Mouse (Mus musculus) kidney, adult 18-20 months (tissue): ENCODE results near the gene Vcpkmt.
"Not testable (repeated sequence)": the region's sequence is repeated elsewhere in the genome, so short reads cannot be mapped to it uniquely, and the experiment has no call there.

Experiments
- DNase-seq: peaks from one replicate; pipeline ENCODE4 v3.0.0; 2021

Gene Vcpkmt

DNA sequence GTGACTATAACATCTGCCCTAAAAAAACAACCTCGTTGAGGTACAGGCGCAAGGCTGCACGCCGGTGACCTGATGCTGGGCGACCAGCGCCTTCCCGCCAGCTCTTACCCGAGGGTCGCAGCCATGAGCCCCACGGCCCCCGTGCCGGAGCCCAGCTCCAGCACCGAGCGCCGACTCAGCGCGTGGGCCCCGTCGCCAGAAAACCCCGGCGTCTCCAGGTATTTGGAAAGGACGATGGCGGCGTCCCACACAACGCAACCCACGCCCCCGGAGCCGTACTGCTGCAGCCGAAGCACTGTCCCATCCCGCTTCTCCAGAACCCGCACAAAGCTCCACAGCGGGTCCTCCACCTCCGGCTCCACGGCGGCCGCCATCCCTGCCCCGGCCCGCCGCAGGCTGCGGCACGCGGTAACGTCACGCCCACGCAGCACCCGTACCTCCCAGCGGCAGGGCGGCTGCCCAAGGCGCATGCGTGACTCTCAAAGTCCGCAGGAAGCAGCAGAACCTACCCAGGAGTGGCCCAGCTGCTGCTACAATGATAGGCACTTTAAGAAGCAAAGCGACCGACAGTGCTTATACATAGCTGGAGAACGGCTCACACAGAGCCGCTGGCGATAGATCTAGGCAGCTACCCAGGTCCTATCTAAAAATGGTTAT is at the start of gene Vcpkmt:
Vcpkmt (minus strand) TSS at position 416 of the 657 bp plus-strand sequence.
- peak; percentile 86 for DNase-seq

DNA sequence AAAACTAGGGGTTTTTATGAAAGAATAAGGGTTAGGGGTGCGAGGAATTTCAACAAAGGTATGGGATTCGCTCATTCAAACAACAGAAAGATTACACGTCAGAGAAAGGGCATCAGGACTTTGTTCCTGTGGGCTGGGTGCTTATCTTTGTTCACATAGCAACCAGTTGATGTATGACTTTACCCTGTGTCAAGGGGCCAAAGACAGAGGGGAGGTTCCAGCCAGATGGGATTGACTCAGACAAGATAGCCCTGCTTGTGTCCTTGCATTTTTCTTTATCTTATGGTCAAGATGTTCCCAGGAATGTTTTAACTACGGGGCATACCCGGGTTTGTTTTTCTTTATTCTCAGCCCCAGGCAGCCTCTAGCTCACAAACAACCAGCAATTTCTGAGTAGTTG is 35.8 kb upstream of the Vcpkmt start:
- DNase-seq = not testable (repeated sequence)

DNA sequence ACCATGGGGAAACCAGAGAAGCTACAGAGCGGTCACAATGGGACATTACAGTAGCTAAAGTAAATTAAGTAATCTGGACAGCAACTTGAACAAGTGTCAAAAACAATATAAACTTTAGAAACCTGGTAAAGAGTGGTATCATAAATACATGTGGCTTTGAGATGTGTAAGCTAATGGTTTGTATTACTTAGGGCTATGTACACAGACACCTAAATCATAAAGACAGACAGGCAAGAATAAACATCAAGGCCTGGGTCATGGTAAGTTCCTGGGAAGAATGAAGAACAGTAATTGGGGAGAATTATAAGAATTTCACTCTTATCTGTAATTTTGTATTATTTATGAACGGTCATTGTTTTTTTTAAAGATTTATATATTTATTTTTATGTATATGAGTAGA is 21.5 kb upstream of the Vcpkmt start:
- no peak for DNase-seq

DNA sequence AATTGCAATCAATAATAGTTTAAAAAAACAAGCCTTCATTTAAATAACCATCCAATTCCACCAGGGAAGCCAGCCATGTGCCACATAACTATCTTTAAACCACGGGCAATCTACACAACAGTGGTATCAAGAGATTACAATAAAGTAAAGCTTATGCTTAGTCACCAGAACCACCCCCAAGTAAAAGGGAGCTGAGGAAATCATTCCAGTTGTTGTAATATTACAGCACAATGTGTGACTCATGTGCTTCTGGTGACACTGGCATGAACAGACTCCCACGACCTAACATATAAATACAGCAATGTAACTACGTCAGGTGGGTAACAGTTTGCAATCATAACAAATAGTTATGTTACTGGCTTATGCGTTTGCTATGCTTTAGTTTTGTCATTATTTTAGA is 14.6 kb upstream of the Vcpkmt start:
- DNase-seq = no peak

DNA sequence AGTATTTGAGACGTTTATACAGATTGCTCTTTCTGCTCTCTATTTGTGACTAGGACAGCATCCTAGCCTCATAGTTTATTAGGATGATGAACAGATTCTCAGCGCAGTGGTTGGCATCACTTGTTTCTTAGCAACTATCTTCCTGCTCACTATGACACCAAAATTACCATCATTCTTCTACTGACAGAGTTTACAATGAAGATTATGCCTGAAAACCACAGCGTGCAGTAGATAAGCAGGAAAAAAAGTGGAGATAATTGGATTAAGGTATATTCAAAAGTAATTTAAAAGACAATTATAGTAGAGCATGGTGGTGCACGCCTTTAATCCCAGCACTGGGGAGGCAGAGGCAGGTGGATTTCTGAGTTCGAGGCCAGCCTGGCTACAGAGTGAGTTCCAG is 10.3 kb upstream of the Vcpkmt start:
- no peak for DNase-seq

DNA sequence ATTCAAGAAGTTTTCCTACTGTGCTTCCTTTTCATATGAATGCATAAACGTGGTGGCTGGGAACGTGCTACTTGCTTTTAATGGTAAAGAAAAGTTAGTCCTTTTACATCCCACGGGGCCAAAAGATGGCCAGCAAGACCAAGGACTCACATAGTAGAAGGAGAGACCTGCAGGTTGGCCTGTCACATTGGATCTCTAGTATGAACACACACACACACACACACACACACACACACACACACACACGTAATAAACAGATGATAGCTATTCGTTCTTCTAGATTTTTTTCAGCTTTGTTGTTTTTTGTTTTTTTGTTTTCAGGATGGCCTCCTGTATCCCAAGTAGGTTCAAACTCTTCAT is 422 bp upstream of the Vcpkmt start:
- no peak for DNase-seq

DNA sequence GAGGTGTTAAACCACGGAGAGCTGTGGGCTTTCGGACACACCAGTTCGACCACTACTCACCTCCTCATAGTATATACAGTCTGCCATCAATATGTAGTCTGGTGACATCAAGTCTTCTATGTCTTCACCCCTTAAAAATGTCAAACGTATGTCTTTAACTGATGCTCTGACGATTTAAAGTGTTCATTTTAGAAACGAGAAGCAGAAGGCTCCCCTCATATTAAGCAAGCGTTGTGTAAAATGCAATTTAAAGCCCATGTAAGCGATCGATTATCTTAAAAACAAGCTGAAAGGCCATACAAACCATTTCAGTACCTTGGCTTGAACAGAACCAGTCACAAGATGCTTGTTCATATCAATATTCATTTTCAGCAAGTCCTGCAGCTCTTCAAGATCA is 614 bp downstream of the Vcpkmt start:
- DNase-seq = no peak

DNA sequence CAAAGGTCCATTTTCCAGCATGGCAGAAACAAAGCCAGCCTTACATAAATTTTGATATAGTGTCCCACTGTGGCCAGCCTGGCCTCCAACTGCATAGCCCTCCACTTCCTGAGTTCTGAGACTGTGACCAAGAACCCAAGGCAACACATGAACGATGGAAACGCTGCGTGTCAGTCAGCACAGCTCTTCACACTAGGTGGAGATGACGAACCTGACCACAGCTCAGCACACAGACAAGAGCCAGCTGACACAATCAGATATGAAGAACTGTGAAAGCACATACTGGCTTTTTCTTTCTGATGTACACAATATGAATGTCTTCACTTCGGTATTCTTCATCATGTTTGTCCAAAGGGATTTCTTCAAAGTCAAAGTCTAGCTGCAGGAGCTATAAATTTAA is 3.2 kb downstream of the Vcpkmt start:
- DNase-seq = no peak

DNA sequence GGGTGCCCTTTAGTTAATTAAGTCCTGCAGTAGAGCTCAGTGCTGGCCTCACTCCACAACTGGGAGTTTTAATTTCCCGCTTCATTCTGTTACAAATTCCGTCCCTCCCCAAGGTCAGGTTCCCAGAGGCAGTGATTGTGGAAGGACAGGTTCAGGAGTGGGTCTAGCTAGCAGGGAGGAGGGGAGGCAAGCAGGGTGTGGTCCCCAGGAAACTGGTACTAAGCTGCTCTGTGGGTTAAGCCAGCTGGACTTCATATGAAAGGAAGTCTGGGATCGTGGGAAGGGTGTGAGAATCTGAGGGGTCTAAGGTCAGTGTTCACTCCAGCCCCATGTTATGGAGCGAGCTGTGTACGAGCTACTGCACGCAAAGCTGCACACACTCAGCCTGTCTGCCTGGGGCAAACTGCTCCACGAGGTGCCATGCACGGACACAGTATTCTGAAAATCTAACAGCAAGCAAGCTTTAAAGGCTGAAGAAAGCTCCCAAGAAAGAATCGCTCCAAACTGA is 6.7 kb downstream of the Vcpkmt start:
- peak; percentile 17 for DNase-seq

DNA sequence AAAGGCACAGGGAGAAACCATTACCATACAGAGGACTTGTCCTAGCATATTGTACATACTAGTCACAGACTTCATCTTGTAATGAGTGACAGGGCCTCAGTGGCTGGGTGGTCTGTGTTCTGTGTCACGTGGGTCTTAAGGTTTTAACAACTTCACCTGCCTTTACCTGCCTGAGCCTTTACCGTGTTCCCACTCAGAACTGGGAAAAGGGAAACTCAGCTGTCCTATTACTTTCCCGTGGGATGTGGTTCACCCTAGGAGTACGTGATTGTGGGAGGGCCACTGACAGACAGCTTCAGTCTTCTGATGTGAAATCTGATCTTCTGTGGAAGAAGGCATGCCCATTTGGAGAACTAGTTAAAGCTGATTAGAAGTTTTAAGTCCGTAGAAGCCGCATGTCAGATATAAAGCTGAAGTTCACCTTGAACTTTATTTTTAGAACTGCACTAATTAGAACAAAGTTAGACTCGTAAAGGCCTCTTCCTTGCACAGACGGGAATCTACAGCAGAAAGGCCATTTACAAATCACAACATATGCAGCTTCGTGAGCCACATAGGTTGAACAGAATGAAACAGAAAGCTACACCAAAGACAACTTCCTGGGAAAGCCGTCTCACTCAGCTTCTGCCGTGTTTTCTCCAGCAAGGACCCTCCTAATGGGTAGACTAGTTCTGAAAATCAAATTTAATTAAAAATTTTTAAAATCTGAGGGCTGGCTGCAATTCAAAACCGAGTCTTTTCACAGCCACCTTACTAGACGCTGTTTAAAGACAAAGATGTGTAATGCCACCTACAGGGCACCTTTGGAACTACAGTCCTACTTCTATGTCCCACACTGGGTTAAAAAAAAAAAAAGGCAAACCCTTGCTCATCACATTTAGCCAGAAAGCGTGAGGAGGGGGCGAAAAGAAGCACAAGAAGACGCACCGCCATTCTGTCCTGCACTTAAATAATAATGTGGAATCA is 8.6 kb downstream of the Vcpkmt start:
- DNase-seq = peak; percentile 80

DNA sequence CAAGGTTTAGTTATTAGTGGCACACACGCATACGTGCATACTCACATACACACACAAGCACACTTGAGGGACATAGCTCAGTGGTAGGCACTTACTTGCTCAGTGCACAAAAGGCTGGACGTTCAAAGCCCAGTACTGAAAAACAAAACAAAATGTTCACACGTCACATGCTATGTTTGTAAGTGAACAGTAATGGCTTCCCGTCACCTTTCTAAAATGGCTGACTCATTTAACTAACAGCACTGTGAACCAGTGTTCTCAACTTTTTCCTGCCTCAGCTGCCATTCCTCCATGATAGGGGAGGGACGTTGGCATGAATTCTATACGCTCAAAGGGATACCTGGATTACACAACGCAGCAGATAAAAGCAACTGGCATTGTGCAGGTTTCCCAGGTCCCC is 9.6 kb downstream of the Vcpkmt start:
- no peak for DNase-seq

DNA sequence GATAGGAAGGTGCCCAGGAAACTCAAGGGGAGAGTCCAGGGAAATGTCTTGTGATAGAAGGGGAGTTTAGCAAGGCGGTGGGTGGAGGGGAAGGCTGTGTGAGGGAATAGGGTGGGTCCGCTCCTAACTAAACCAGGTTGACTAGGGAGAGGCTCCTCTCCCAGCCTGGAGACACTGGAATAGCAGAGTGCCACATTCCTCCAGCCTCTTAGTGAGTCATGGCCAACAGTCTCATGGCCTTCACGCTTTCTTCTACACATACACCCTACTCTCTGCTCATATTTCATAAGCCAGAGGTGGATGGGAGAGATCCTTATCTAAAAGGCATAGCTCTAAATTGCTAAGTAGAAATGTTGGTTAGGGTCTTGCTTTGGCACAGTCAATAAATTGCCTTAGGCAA is 12.9 kb downstream of the Vcpkmt start:
- DNase-seq = no peak

DNA sequence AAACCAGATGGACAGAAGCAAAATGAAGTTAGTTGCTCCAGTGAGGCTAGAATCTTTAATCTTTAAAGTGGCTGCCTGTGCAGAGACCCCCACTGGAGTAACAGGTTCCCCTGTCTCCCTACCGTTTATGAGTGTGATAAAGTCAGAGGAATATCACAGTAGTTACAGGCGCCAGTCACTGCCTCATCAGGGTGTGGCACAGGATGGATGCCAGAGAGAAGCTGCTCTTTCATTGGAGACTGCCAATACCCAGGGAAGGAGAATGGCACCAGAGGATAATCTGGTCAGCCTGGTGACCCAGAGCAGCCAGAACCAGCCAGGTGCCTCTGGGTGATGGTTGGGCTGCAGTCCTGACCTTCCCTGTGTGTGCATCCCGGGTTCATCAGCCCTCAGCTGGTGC is 14.6 kb downstream of the Vcpkmt start:
- no peak for DNase-seq

DNA sequence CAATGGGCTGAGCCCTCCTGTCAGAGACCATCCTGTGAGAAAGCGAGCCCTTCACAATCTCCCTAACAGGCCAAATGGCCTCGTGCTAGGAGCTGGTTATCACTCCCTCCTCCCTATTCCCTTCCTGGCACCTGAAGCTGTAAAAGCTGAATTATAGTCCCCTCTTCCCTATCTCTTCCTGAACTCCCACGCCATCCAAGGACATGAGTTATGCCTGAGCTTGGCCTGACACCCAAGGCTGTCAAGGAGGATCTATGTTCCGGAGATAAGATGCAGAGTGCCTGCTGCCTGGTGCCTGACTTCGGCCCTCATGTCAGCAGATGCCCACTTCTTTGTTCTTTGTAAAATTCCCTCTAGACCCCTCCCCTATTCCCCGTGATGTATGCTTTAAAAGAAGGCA is 21.8 kb downstream of the Vcpkmt start:
- not testable (repeated sequence) for DNase-seq

DNA sequence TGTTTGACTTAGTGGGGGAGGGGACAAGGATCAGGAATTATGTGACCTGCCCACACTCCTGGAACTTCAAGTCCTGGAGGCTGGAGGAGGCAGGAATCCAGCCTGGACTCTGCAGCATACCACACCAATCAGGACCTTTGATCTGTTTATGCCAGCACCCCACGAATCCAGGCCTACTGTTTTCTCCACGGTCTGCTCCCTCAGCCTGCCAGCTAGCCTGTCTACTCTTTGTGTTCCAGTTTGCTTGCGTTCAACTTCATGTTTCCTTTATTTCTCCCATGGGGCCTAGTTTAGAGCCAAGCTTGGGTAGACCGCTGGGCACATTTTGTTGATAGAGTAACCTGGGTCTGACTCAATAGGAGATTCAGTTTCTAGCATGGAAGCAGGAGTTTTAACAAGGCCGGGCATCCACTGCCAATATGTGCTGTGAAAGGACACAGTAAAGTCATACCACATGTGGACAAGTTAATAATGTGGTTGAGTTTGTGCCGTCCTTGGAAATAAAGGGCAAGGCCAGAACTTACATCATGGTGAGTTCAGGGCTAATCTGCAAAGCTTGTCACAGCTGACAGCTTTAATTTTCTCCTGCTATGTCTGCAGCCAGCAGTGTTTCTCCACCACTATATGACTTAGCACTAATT is 26.5 kb downstream of the Vcpkmt start:
- DNase-seq = peak; percentile 36

DNA sequence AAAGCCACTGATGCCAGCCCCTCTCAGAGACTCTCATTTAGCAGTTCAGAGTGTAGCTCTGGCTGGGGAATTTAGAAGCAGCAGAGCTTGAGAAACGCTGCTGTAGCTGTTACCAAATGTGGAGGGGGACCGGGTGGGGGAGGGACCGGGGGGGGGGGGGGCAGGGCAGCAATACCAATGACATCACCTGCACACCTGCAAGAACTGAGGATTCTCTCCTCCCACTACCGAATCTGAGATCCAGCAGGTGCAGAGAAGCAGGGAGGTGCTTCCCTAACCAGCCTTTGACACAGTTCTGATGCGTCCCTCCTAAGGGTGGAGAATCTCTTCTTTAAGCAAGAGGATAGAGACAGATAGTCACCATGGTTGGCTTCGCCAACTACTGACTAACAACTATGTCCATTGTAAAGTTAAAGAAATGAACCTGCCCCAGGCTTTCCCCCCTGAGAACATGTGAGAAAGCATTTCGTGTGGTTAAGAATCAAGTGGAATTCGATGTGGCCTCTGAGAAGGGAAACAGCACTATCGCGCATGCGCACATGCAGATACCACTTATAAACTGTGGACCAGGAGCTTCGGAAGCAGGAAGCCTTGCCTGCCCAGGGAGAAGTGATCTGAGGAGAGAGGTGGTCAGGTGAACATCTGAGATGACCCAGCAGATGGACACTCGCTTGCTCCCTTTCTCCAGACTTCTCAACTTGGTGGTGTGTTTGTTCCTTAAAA is 37.2 kb downstream of the Vcpkmt start:
- DNase-seq = no peak

DNA sequence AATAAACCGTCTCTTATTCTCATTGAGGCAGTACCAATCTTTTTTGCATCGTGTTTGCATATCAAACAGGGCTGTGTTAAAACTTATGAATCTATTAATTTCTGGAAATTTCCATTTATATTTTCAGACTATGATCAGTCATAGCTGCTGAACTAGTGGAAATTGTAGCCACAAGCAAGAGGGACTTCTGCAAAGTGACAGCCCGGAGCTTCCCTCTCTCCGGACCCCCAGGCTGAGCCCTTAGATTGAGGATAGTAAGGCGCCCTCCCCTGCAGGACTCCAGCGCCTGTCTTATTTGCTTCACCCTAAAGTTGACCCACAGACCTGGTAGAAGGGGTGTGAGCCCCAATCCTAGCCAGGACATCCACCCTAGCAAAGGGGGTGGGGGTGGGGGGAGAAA is 37.8 kb downstream of the Vcpkmt start:
- DNase-seq = no peak

DNA sequence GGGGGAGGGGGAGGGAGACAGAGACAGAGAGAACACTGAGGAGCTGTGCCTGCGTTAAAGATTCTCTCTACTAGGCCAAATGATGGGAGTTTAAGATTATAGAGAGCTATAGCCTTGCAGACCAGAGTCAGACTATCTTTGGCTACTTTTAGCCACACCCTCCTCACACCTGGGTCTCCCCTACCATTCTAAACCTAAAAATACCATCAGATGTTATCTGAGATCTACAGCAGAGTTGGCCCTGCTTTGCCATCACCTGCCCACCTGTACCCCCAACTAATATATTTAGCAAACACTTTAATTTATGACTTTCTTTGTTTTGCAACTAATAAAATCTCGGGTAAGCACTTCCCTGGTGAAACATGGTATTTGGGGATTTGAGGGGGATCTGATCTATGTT is 38.3 kb downstream of the Vcpkmt start:
- DNase-seq = no peak

DNA sequence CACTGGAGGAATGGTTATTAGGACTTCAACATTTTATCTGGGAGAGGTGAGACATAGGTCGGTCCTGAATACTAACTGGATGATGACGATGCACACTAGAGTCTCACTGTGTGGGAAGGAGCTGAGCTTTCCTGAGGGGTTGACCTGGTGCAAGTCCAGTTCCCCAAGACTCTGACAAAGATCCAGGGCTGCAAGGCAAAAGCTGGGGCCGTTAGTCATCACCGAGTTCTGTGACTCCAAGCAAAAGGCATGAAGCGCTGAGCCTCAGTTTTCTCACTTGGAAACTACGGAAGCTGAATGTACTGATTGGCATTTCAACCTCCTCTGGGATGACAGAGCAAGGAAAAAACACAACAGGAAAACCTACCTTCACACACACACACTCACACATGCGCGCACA is 40.5 kb downstream of the Vcpkmt start:
- no peak for DNase-seq

DNA sequence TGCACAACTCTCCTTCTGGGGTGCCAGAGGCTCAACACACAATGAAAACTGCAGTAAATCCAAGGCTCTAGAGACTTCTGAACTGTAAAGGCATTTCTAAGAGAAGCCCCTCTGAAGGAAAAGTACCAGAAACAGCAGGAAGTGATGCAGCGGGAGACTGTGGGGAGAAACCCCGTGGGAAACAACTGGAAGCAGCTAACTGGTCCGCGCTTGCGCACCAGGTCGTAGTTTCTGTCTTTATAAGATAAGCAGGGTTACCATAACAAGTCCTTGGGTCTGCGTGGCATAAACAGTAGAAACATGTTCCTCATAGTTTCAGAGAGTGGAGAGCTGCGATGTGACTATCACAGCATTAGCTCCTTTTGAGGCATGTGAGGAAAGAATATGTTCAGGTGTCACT is 41.2 kb downstream of the Vcpkmt start:
- no peak for DNase-seq

DNA sequence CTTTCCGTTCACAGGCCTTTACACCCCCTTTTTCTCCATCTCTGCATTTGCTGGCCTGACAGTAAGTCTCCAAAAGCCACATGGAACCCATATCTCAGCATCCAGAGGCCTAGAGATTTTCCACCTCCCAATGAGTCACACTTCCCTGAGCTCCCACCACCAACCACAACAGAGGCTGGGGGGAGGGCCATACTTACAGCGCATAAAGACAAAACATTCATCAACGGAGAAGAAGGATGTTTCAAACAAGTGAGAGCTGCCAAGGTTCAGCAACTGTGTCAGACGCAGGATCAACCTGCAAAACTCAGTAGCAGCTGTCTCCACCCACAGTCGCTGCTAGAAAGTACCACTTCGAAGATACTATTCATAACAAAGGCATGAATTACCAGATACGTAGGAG is 43.5 kb downstream of the Vcpkmt start:
- no peak for DNase-seq

DNA sequence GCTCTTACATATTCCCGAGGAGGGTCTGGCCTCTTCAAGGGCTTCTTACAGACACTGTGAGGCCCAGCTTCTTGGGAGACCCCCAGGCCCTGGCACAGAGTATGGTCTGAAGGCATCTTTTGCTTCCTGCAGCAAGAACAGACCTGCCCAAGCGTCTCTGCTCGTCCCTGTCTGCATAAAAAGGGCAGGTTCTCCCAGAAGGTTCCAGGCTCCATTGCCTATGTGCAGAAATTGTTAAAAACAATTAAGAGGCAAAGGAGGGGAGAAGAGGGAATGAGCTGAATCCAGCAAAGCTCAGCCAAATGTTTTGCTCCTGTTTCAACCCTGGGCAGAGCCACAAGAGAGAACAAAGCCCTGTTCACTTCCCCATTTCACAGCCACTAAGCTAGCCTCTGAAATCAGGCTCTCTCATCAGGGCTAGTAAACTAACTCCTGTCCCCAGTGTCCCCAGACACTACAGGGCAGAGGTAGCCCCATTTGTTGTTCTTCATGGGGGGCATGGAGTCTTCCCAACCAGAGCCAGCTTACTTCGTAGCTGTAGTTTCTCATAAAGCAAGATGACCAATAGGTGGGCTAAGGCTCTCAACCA is 44.4 kb downstream of the Vcpkmt start:
- no peak for DNase-seq
